Mouse (Mus musculus): ENCODE data around the gene Fgfrl1.

DNA sequence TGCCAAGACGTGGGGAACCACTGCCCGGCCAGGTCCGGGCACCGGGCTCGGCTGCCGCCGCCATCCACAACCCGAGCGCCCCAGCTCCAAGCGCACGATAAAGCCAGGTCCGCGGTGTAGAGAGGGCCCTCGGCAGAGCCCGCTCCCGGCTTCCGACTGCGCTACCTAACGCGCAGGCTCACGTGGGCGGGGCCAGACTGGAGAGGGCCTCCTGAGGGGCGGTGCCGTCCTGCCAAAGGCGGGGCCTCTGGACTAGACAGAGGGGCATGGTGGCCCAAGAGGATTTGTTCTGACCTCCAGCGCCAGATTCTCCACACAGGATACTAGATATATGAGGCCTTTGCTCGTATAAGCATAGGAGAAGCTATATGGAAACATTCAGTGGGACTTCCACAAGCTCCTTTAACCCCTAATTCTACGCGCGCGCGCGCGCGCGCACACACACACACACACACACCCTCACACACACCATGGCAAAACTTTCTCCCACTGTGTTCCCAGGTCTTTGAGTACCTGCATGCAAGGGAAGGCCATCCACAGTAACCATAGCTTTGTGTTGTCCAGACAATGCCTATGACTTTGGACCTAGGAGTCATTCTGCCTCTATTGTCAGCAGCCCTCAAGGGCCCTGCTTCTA is 31.4 kb upstream of the Fgfrl1 start:
- TF ChIP-seq CTCF (conservative IDR thresholded peaks at IDR 0.05; ENCODE audit: insufficient read depth, insufficient read length, low read depth, low read length) (no peak), POLR2A (IDR thresholded peaks at IDR 0.05; ENCODE audit: low read depth, low read length) (no peak)
